Mouse (Mus musculus) kidney, adult 2 months (tissue): ENCODE data around the gene Nr2c2. TPM values are rescaled to one million over a fixed set of nuclear protein-coding genes. Genes with fewer than 3 reads are reported as not detected.

Experiments
- DNase-seq: peaks from one replicate; pipeline ENCODE4 v3.0.0; 2021
- H3K27ac ChIP-seq: fragments of 200-500 bp; 2 replicates; pipeline ENCODE4 v1.5.1; 2012; ENCODE audit warnings: low read depth, low read length, control low read depth, inconsistent platforms; ENCODE audit not compliant: insufficient read depth
- H3K27me3 ChIP-seq: fragments of 200-500 bp; replicated peaks from 2 replicates; pipeline ENCODE4 v1.6.1; 2012; ENCODE audit warnings: mild to moderate bottlenecking, moderate library complexity, low read length, inconsistent platforms; ENCODE audit not compliant: control insufficient read depth, insufficient read depth
- H3K36me3 ChIP-seq: fragments of 200-500 bp; 2 replicates; pipeline ENCODE4 v1.6.1; 2012; ENCODE audit warnings: mild to moderate bottlenecking, moderate library complexity, low read length, inconsistent platforms; ENCODE audit not compliant: control insufficient read depth, insufficient read depth
- H3K4me1 ChIP-seq: fragments of 200-500 bp; 2 replicates; pipeline ENCODE4 v1.6.1; 2011; ENCODE audit warnings: low read length; ENCODE audit not compliant: control insufficient read depth, insufficient read depth
- H3K4me3 ChIP-seq: fragments of 200-500 bp; 2 replicates; pipeline ENCODE4 v1.5.1; 2011; ENCODE audit warnings: mild to moderate bottlenecking, low read depth, low read length, control low read depth; ENCODE audit not compliant: insufficient read depth
- CTCF ChIP-seq: fragments of 200-500 bp; conservative IDR thresholded peaks from 2 replicates; pipeline ENCODE4 v1.5.1; 2011; ENCODE audit warnings: low read depth, mild to moderate bottlenecking, control low read depth, low read length, moderate library complexity, mixed read lengths; ENCODE audit not compliant: insufficient read depth, insufficient read length
- POLR2A ChIP-seq: fragments of 200-500 bp; IDR thresholded peaks from one replicate; pipeline ENCODE4 v1.6.1; 2011; ENCODE audit warnings: low read depth, low read length, control low read depth
- WGBS: fragments of 180-500 bp; shearing (Covaris S2); methylation state at CpG from one replicate; pipeline ENCODE4 v1.1.7; 2018; 5-methylcytosine and 5-hydroxymethylcytosine counted together
- polyA plus RNA-seq: library from polyadenylated mRNA; depleted of rRNA; stranded (reverse); fragments of >200 nt; gene quantifications from 2 replicates; pipeline ENCODE4 v1.2.3, GENCODE M21; 2012; rRNA removed

The Nr2c2 gene
- polyA plus RNA-seq, 1 experiment: 14.5 TPM

- Histone ChIP-seq H3K27me3 (no peaks in the 10 kb centered on the region), H3K36me3 (no peaks in the 10 kb centered on the region; the same call in 1 of the 2 replicates), H3K27ac (peak within 1 kb of the TSS; percentile 11; the same call in 1 of the 2 replicates), H3K4me1 (peaks cover 6% of the 10 kb centered on the region; the same call in 1 of the 2 replicates), H3K4me3 (peak within 1 kb of the TSS; percentile 68)
- 8% methylated on average over 35 of the region's 35 CpGs for WGBS
- DNase-seq: peak; percentile 96
- TF ChIP-seq CTCF (0 out of 2 replicates have a peak, but pooled peaks have one; percentile 11), POLR2A (peak; percentile 51)
These were observed 123.7 kb downstream of the Nr2c2 start, which contains the start of gene Rbsn for GRCm38 (mm10) chr6:92214773-92215449. Rbsn (minus strand) TSS chr6:92214925.

DNA sequence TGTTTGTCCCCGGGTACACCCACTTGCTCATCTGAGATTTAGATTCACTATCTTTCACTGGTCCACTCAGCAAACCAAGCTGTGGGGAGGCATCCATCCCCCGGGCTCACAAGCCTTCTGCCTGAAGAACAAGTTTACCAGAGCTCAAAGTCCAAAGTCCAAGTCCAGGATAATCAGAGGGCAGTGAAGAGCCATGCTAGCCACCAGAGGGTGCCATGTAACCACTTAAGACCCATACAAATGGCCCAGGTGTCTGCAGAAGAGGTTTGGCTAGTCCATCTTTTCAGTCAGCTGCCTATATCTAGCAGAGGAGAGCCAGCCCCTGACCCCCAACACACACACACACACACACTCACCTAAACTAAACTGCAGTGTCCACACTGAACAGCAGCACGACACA lies 128.3 kb downstream of the Nr2c2 start:
- no peak overlapping the region for H3K4me3 ChIP-seq
- TF ChIP-seq POLR2A: no peak
- TF ChIP-seq CTCF: peak; percentile 89
- DNase-seq: peak; percentile 93
- WGBS: 35% methylated on average over 3 of the region's 3 CpGs
- no peak overlapping the region for H3K27ac ChIP-seq
- H3K36me3 ChIP-seq: no peaks in the 10 kb centered on the region
- H3K27me3 ChIP-seq: no peaks in the 10 kb centered on the region
- peaks cover 6% of the 10 kb centered on the region; the same call in 1 of the 2 replicates for H3K4me1 ChIP-seq

GRCm38 (mm10) chr6:92221604-92222003 lies 130.4 kb downstream of the Nr2c2 start:
- Histone ChIP-seq H3K4me3 (peak overlapping the region; percentile 37; the same call in 1 of the 2 replicates), H3K27ac (peak overlapping the region; percentile 90), H3K4me1 (peaks cover 2% of the 10 kb centered on the region; the same call in 1 of the 2 replicates), H3K27me3 (no peaks in the 10 kb centered on the region), H3K36me3 (no peaks in the 10 kb centered on the region)
- TF ChIP-seq POLR2A (no peak), CTCF (no peak)
- DNase-seq: peak; percentile 86
- WGBS: 34% methylated on average over 6 of the region's 6 CpGs

GRCm38 (mm10) chr6:92222021-92222420 lies 130.8 kb downstream of the Nr2c2 start:
- 54% methylated on average over 3 of the region's 3 CpGs for WGBS
- Histone ChIP-seq H3K4me1 (peaks cover 2% of the 10 kb centered on the region; the same call in 1 of the 2 replicates), H3K27ac (peak overlapping the region; percentile 81), H3K36me3 (no peaks in the 10 kb centered on the region), H3K4me3 (no peak overlapping the region), H3K27me3 (no peaks in the 10 kb centered on the region)
- peak; percentile 61 for DNase-seq
- no peak for TF ChIP-seq POLR2A
- no peak for TF ChIP-seq CTCF

Other genes with a start within 250 kb of the Nr2c2 start
- 3.3 and 4.2 TPM in 2 replicates for gene Ccdc174, start 213.3 kb upstream of the Nr2c2 start, polyA plus RNA-seq
- 0.19 and 0.26 TPM in 2 replicates for gene 4930590J08Rik, start 188.6 kb upstream of the Nr2c2 start, polyA plus RNA-seq
- gene Fgd5, start 112.5 kb upstream of the Nr2c2 start, polyA plus RNA-seq: 11.6 and 12.2 TPM in 2 replicates
- gene Mrps25, start 92.6 kb downstream of the Nr2c2 start, polyA plus RNA-seq: 21.0 and 25.2 TPM in 2 replicates
- 10.4 and 10.5 TPM in 2 replicates for gene Rbsn, start 123.5 kb downstream of the Nr2c2 start, polyA plus RNA-seq
- not detected in 2 replicates for gene Trh, start 153.3 kb downstream of the Nr2c2 start, polyA plus RNA-seq